Mouse (Mus musculus) stomach, adult 2 months (tissue): ENCODE results near the gene Gm20721. TPM values are rescaled to one million over a fixed set of nuclear protein-coding genes. Genes with fewer than 3 reads are reported as not detected.

Experiments
- polyA plus RNA-seq: library from polyadenylated mRNA; depleted of rRNA; stranded (reverse); fragments of >200 nt; gene quantifications from 2 replicates; pipeline ENCODE4 v1.2.3, GENCODE M21; 2012; rRNA removed

The Gm20721 gene
- not detected in 2 replicates for polyA plus RNA-seq

DNA sequence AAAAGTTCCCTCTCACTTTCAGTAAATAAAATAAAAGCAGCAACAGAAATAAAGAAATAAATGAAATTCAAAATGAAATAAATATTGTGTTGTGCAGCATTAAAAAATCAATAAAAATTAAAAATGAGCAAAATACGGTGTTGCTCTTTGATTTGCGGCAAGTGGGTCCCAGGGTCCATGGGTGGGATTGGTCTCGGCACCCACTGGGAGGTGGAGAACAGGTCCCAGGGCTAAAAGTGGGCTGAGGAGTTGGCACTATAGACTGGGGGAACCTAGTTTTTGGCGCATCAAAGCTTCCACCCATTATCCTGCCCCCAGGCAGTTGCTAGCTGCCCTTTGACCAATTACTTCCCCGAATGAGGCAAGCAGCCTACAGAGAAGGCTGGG lies at the start of gene Gm20721:
Gm20721 (minus strand) TSS at position 101 of the 387 bp plus-strand sequence.

DNA sequence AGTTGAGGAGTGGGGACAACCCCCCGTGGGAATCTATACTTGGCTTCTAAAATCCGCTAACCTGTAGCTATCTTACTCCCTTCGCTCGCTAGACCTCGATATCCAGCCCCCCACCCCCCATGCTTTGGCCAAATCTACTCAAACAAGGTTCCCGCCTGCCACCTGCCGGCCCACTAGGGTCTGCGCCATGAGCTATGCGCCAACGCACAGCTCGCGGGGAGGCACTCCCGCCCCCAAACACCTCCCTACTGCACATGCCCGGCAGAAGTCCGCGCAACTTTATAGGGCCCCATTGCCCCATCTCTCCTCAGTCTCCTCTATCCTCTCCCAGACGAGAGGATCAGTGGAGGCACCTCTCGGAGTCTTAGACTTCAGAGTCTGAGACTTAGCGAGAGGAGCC lies 62.5 kb downstream of the Gm20721 start, which contains the start of gene Gnas:
Gnas (plus strand) TSS at position 310 of the 400 bp plus-strand sequence.

Other genes starting within 250 kb of the Gm20721 start
- gene Npepl1, start 236.4 kb downstream of the Gm20721 start, polyA plus RNA-seq: 56.0 and 64.0 TPM in 2 replicates
- gene Gnas, start 62.4 kb downstream of the Gm20721 start, polyA plus RNA-seq: 343 and 378 TPM in 2 replicates
- gene Nelfcd, start 69.1 kb upstream of the Gm20721 start, polyA plus RNA-seq: 24.8 and 27.5 TPM in 2 replicates
- 64.4 and 108 TPM in 2 replicates for gene Ctsz, start 92.3 kb upstream of the Gm20721 start, polyA plus RNA-seq
- 0.06 TPM in 1 of 2 replicates, not detected in the other for gene Tubb1, start 104.0 kb upstream of the Gm20721 start, polyA plus RNA-seq
- 279 and 349 TPM in 2 replicates for gene Atp5e, start 117.4 kb upstream of the Gm20721 start, polyA plus RNA-seq
- gene Prelid3b, start 126.4 kb upstream of the Gm20721 start, polyA plus RNA-seq: 14.4 and 18.0 TPM in 2 replicates